Mouse (Mus musculus) spleen, adult 12 weeks (tissue): ENCODE data around the gene Slc17a6.

Source experiments
- DNase-seq: peaks from one replicate; pipeline ENCODE4 v3.0.0; 2022; ENCODE audit warnings: low spot score

Gene Slc17a6

GRCm38 (mm10) chr7:51621694-51622145 is at the start of gene Slc17a6:
TSS of gene Slc17a6 (plus strand) at chr7:51622006.
- DNase-seq: no peak

- no peak for DNase-seq
Measured at GRCm38 (mm10) chr7:51600021-51600420, 21.8 kb upstream of the Slc17a6 start.

- no peak for DNase-seq
Measured at GRCm38 (mm10) chr7:51603741-51604140, 18.1 kb upstream of the Slc17a6 start.

- no peak for DNase-seq
Measured at GRCm38 (mm10) chr7:51614404-51614803, 7.4 kb upstream of the Slc17a6 start.

GRCm38 (mm10) chr7:51617941-51618340 is 3.9 kb upstream of the Slc17a6 start:
- DNase-seq: no peak

- DNase-seq: no peak
Measured at GRCm38 (mm10) chr7:51618412-51618811, 3.4 kb upstream of the Slc17a6 start.

- no peak for DNase-seq
Measured at GRCm38 (mm10) chr7:51619977-51620376, 1.8 kb upstream of the Slc17a6 start.

GRCm38 (mm10) chr7:51622196-51622595 is 390 bp downstream of the Slc17a6 start:
- no peak for DNase-seq

GRCm38 (mm10) chr7:51622666-51623065 is 860 bp downstream of the Slc17a6 start:
- DNase-seq: no peak

GRCm38 (mm10) chr7:51624336-51624897 is 2.6 kb downstream of the Slc17a6 start:
- DNase-seq: no peak

- no peak for DNase-seq
Measured at GRCm38 (mm10) chr7:51625161-51625560, 3.4 kb downstream of the Slc17a6 start.

GRCm38 (mm10) chr7:51625591-51626255 is 3.9 kb downstream of the Slc17a6 start:
- no peak for DNase-seq

GRCm38 (mm10) chr7:51626451-51627000 is 4.7 kb downstream of the Slc17a6 start:
- DNase-seq: no peak

- no peak for DNase-seq
Measured at GRCm38 (mm10) chr7:51627001-51627631, 5.3 kb downstream of the Slc17a6 start.

GRCm38 (mm10) chr7:51627666-51628065 is 5.9 kb downstream of the Slc17a6 start:
- DNase-seq: no peak

GRCm38 (mm10) chr7:51628349-51628748 is 6.5 kb downstream of the Slc17a6 start:
- no peak for DNase-seq

- DNase-seq: no peak
Measured at GRCm38 (mm10) chr7:51629206-51629605, 7.4 kb downstream of the Slc17a6 start.

GRCm38 (mm10) chr7:51631171-51631570 is 9.4 kb downstream of the Slc17a6 start:
- no peak for DNase-seq

GRCm38 (mm10) chr7:51632543-51633229 is 10.9 kb downstream of the Slc17a6 start:
- no peak for DNase-seq

GRCm38 (mm10) chr7:51633230-51633844 is 11.5 kb downstream of the Slc17a6 start:
- DNase-seq: no peak

- DNase-seq: no peak
Measured at GRCm38 (mm10) chr7:51657152-51657551, 35.3 kb downstream of the Slc17a6 start.

GRCm38 (mm10) chr7:51662441-51662840 is 40.6 kb downstream of the Slc17a6 start:
- DNase-seq: no peak
